Mouse (Mus musculus): ENCODE data around the gene Lrrc59.
"Not testable (repeated sequence)": the region's sequence is repeated elsewhere in the genome, so short reads cannot be mapped to it uniquely, and the experiment has no call there.

Lrrc59 gene

GRCm38 (mm10) chr11:94622162-94622561 lies 7.4 kb upstream of the Lrrc59 start:
- in situ Hi-C loops (cut with MboI; ENCODE audit: low pct_unique_long_range_greater_than_20kb in 1 of 2, low sequenced_read_pairs in 2 of 2, unreplicated experiment in 1 of 2), result no loop called here

GRCm38 (mm10) chr11:94629884-94630198 lies 274 bp downstream of the Lrrc59 start:
- in situ Hi-C loops (cut with MboI; ENCODE audit: low pct_unique_long_range_greater_than_20kb in 1 of 2, low sequenced_read_pairs in 2 of 2, unreplicated experiment in 1 of 2), result no loop called here

- in situ Hi-C loops (cut with MboI; ENCODE audit: low pct_unique_long_range_greater_than_20kb in 1 of 2, low sequenced_read_pairs in 2 of 2, unreplicated experiment in 1 of 2), result no loop called here
Measured at GRCm38 (mm10) chr11:94630199-94631011, 838 bp downstream of the Lrrc59 start.

GRCm38 (mm10) chr11:94631969-94632368 lies 2.4 kb downstream of the Lrrc59 start:
- in situ Hi-C loops (cut with MboI; ENCODE audit: low pct_unique_long_range_greater_than_20kb in 1 of 2, low sequenced_read_pairs in 2 of 2, unreplicated experiment in 1 of 2), result no loop called here

GRCm38 (mm10) chr11:94632988-94633387 lies 3.4 kb downstream of the Lrrc59 start:
- in situ Hi-C loops (cut with MboI; ENCODE audit: low pct_unique_long_range_greater_than_20kb in 1 of 2, low sequenced_read_pairs in 2 of 2, unreplicated experiment in 1 of 2), result no loop called here

- in situ Hi-C loops (cut with MboI; ENCODE audit: low pct_unique_long_range_greater_than_20kb in 1 of 2, low sequenced_read_pairs in 2 of 2, unreplicated experiment in 1 of 2), result no loop called here
Measured at GRCm38 (mm10) chr11:94634431-94634830, 4.9 kb downstream of the Lrrc59 start.

GRCm38 (mm10) chr11:94644461-94645219 lies 15.1 kb downstream of the Lrrc59 start:
- in situ Hi-C loops (cut with MboI; ENCODE audit: low pct_unique_long_range_greater_than_20kb in 1 of 2, low sequenced_read_pairs in 2 of 2, unreplicated experiment in 1 of 2), result no loop called here

- in situ Hi-C loops (cut with MboI; ENCODE audit: low pct_unique_long_range_greater_than_20kb in 1 of 2, low sequenced_read_pairs in 2 of 2, unreplicated experiment in 1 of 2), result no loop called here
Measured at GRCm38 (mm10) chr11:94646457-94646856, 16.9 kb downstream of the Lrrc59 start.

GRCm38 (mm10) chr11:94651241-94651640 lies 21.7 kb downstream of the Lrrc59 start:
- in situ Hi-C loops (cut with MboI; ENCODE audit: low pct_unique_long_range_greater_than_20kb in 1 of 2, low sequenced_read_pairs in 2 of 2, unreplicated experiment in 1 of 2), result not testable (repeated sequence)

GRCm38 (mm10) chr11:94652973-94653372 lies 23.4 kb downstream of the Lrrc59 start:
- in situ Hi-C loops (cut with MboI; ENCODE audit: low pct_unique_long_range_greater_than_20kb in 1 of 2, low sequenced_read_pairs in 2 of 2, unreplicated experiment in 1 of 2), result no loop called here

GRCm38 (mm10) chr11:94653663-94654436 lies 24.3 kb downstream of the Lrrc59 start, which contains the start of the genes Mrpl27 and Eme1:
Gene Mrpl27 (plus strand): TSS chr11:94653767.
Gene Eme1 (minus strand): TSS chr11:94653964.
- in situ Hi-C loops (cut with MboI; ENCODE audit: low pct_unique_long_range_greater_than_20kb in 1 of 2, low sequenced_read_pairs in 2 of 2, unreplicated experiment in 1 of 2), result no loop called here

GRCm38 (mm10) chr11:94661344-94661743 lies 31.8 kb downstream of the Lrrc59 start:
- in situ Hi-C loops (cut with MboI; ENCODE audit: low pct_unique_long_range_greater_than_20kb in 1 of 2, low sequenced_read_pairs in 2 of 2, unreplicated experiment in 1 of 2), result no loop called here

- in situ Hi-C loops (cut with MboI; ENCODE audit: low pct_unique_long_range_greater_than_20kb in 1 of 2, low sequenced_read_pairs in 2 of 2, unreplicated experiment in 1 of 2), result no loop called here
Measured at GRCm38 (mm10) chr11:94665281-94665680, 35.7 kb downstream of the Lrrc59 start.

GRCm38 (mm10) chr11:94674984-94675383 lies 45.4 kb downstream of the Lrrc59 start:
- in situ Hi-C loops (cut with MboI; ENCODE audit: low pct_unique_long_range_greater_than_20kb in 1 of 2, low sequenced_read_pairs in 2 of 2, unreplicated experiment in 1 of 2), result no loop called here

- in situ Hi-C loops (cut with MboI; ENCODE audit: low pct_unique_long_range_greater_than_20kb in 1 of 2, low sequenced_read_pairs in 2 of 2, unreplicated experiment in 1 of 2), result no loop called here
Measured at GRCm38 (mm10) chr11:94675446-94675845, 45.9 kb downstream of the Lrrc59 start.

- in situ Hi-C loops (cut with MboI; ENCODE audit: low pct_unique_long_range_greater_than_20kb in 1 of 2, low sequenced_read_pairs in 2 of 2, unreplicated experiment in 1 of 2), result no loop called here
Measured at GRCm38 (mm10) chr11:94676308-94676707, 46.7 kb downstream of the Lrrc59 start.

GRCm38 (mm10) chr11:94676754-94677606 lies 47.4 kb downstream of the Lrrc59 start, which contains the start of gene Xylt2:
Gene Xylt2 (minus strand): TSS chr11:94677515.
- in situ Hi-C loops (cut with MboI; ENCODE audit: low pct_unique_long_range_greater_than_20kb in 1 of 2, low sequenced_read_pairs in 2 of 2, unreplicated experiment in 1 of 2), result no loop called here

- in situ Hi-C loops (cut with MboI; ENCODE audit: low pct_unique_long_range_greater_than_20kb in 1 of 2, low sequenced_read_pairs in 2 of 2, unreplicated experiment in 1 of 2), result no loop called here
Measured at GRCm38 (mm10) chr11:94677607-94678145, 48.1 kb downstream of the Lrrc59 start.
